Mouse (Mus musculus) CD4-positive, CD25-positive, alpha-beta regulatory T cell, adult 2 months (primary cell): ENCODE data around the gene Stk17b.
"Not testable (repeated sequence)": the region's sequence is repeated elsewhere in the genome, so short reads cannot be mapped to it uniquely, and the experiment has no call there.

Experiments used
- DNase-seq: peaks from one replicate; pipeline ENCODE4 v3.0.0-alpha.2; 2012; ENCODE audit warnings: low read depth, low spot score

Gene Stk17b

GRCm38 (mm10) chr1:53782956-53783355, 2.1 kb downstream of the Stk17b start:
- DNase-seq: no peak

- DNase-seq: peak; percentile 55
Measured at GRCm38 (mm10) chr1:53782079-53782478, 2.9 kb downstream of the Stk17b start.

GRCm38 (mm10) chr1:53781311-53781710, 3.7 kb downstream of the Stk17b start:
- peak; percentile 66 for DNase-seq

- peak; percentile 75 for DNase-seq
Measured at GRCm38 (mm10) chr1:53776176-53776905, 8.7 kb downstream of the Stk17b start.

GRCm38 (mm10) chr1:53775545-53775944, 9.5 kb downstream of the Stk17b start:
- DNase-seq: peak; percentile 33

- DNase-seq: peak; percentile 24
Measured at GRCm38 (mm10) chr1:53775036-53775435, 10.0 kb downstream of the Stk17b start.

GRCm38 (mm10) chr1:53774571-53774970, 10.5 kb downstream of the Stk17b start:
- DNase-seq: peak; percentile 29

GRCm38 (mm10) chr1:53773994-53774393, 11.0 kb downstream of the Stk17b start:
- peak; percentile 92 for DNase-seq

- peak; percentile 63 for DNase-seq
Measured at GRCm38 (mm10) chr1:53772967-53773366, 12.1 kb downstream of the Stk17b start.

- DNase-seq: peak; percentile 45
Measured at GRCm38 (mm10) chr1:53771476-53771875, 13.5 kb downstream of the Stk17b start.

GRCm38 (mm10) chr1:53766112-53766511, 18.9 kb downstream of the Stk17b start:
- DNase-seq: no peak

GRCm38 (mm10) chr1:53757316-53757715, 27.7 kb downstream of the Stk17b start:
- DNase-seq: no peak

- not testable (repeated sequence) for DNase-seq
Measured at GRCm38 (mm10) chr1:53753501-53753900, 31.5 kb downstream of the Stk17b start.

- no peak for DNase-seq
Measured at GRCm38 (mm10) chr1:53751144-53751543, 33.9 kb downstream of the Stk17b start.

GRCm38 (mm10) chr1:53750697-53751096, 34.3 kb downstream of the Stk17b start:
- DNase-seq: not testable (repeated sequence)

GRCm38 (mm10) chr1:53749881-53750385, 35.1 kb downstream of the Stk17b start:
- DNase-seq: not testable (repeated sequence)

- DNase-seq: peak; percentile 22
Measured at GRCm38 (mm10) chr1:53748571-53748970, 36.5 kb downstream of the Stk17b start.

- no peak for DNase-seq
Measured at GRCm38 (mm10) chr1:53746001-53746400, 39.0 kb downstream of the Stk17b start.

- DNase-seq: no peak
Measured at GRCm38 (mm10) chr1:53741742-53742458, 43.1 kb downstream of the Stk17b start.

- DNase-seq: no peak
Measured at GRCm38 (mm10) chr1:53740777-53741336, 44.2 kb downstream of the Stk17b start.

- not testable (repeated sequence) for DNase-seq
Measured at GRCm38 (mm10) chr1:53740077-53740776, 44.8 kb downstream of the Stk17b start.

GRCm38 (mm10) chr1:53736583-53736982, 48.4 kb downstream of the Stk17b start:
- DNase-seq: no peak
